Mouse (Mus musculus): Measurements from ENCODE around the gene Chaf1a. TPM values are rescaled to one million over a fixed set of nuclear protein-coding genes. Genes with fewer than 3 reads are reported as not detected.
"Not testable (repeated sequence)": the region's sequence is repeated elsewhere in the genome, so short reads cannot be mapped to it uniquely, and the experiment has no call there.

The Chaf1a gene
- total and polyA plus RNA-seq, 2 experiments from 2014 or later, result 2.7 to 2.8 TPM

DNA sequence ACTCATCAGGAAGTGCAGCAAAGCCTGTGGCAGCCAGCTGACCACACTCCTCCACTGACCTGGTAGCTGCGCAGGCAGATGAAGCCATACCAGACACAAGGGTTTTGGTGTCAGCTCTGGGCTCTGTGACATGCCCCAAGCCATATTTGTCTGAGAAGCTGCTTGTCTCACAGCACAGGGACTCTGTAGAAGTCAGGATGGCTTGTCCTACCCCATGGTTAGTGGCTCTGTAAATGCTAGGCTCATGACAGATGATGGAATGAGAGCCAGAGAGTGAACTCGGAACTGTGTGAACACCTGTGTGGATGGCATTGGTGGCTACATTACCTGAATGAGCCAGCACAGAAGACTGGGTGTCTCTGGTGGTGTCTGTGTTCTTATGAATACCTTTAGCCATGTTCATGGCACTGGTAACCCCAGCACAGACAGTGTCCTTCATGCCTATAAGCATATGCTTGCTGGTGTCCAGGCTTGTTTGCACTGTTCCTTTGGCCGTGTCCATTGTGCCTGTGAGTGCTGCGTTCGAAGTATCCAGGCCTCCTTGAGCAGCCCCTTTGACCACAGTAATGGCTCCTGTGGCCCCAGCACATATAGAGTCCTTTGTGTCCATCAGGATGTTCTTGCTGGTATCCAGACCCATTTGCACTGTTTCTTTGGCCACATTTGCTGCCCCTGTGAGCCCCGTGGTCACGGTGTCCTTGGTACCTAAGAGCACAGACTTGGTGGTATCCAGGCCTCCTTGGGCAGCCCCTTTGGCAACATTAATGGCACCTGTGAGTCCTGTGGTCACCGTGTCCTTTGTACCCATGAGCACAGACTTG is 63.4 kb downstream of the Chaf1a start:
- no peak overlapping the region for H3K9ac ChIP-seq (replicated peaks; ENCODE audit: low read length, poor library complexity, severe bottlenecking)
- no peak overlapping the region for H3K4me3 ChIP-seq (ENCODE audit: low read depth, low read length)
- no peak overlapping the region for H3K27ac ChIP-seq (ENCODE audit: low read depth, low read length)
- peaks cover 50% of the 10 kb centered on the region for H3K36me3 ChIP-seq (ENCODE audit: insufficient read depth, low read length)
- no peak for TF ChIP-seq CTCF (IDR thresholded peaks at IDR 0.05)
- no peaks in the 10 kb centered on the region for H3K9me3 ChIP-seq (ENCODE audit: low read length)
- H3K4me2 ChIP-seq (ENCODE audit: low read depth, low read length, poor library complexity, severe bottlenecking), result no peak overlapping the region
- no peaks in the 10 kb centered on the region for H3K27me3 ChIP-seq (ENCODE audit: insufficient read depth, low read length)
- DNase-seq (ENCODE audit: low spot score), result no peak
- ATAC-seq (ENCODE audit: low FRiP score), result no peak
- no peaks in the 10 kb centered on the region for H3K4me1 ChIP-seq (ENCODE audit: insufficient read depth, low read length)
- 95% methylated on average over 8 of the region's 8 CpGs for WGBS

DNA sequence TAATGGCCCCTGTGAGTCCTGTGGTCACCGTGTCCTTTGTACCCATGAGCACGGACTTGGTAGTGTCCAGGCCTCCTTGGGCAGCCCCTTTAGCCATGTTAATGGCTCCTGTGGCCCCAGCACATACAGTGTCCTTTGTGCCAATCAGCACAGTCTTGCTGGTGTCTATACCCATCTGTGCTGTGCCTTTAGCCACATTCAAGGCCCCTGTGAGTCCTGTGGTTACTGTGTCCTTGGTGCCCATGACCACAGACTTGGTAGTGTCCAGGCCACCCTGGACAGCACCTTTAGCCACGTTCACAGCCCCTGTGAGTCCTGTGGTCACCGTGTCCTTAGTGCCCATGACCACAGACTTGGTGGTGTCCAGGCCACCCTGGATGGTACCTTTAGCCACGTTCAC is 64.6 kb downstream of the Chaf1a start:
- not testable (repeated sequence) for H3K4me3 ChIP-seq (ENCODE audit: low read depth, low read length); H3K9ac ChIP-seq (replicated peaks; ENCODE audit: low read length, poor library complexity, severe bottlenecking); DNase-seq (ENCODE audit: low spot score); H3K9me3 ChIP-seq (ENCODE audit: low read length); H3K27me3 ChIP-seq (ENCODE audit: insufficient read depth, low read length); H3K4me1 ChIP-seq (ENCODE audit: insufficient read depth, low read length); H3K4me2 ChIP-seq (ENCODE audit: low read depth, low read length, poor library complexity, severe bottlenecking); H3K27ac ChIP-seq (ENCODE audit: low read depth, low read length); ATAC-seq (ENCODE audit: low FRiP score)
- 96% methylated on average over 2 of the region's 5 CpGs for WGBS
- peaks cover 41% of the 10 kb centered on the region for H3K36me3 ChIP-seq (ENCODE audit: insufficient read depth, low read length)

DNA sequence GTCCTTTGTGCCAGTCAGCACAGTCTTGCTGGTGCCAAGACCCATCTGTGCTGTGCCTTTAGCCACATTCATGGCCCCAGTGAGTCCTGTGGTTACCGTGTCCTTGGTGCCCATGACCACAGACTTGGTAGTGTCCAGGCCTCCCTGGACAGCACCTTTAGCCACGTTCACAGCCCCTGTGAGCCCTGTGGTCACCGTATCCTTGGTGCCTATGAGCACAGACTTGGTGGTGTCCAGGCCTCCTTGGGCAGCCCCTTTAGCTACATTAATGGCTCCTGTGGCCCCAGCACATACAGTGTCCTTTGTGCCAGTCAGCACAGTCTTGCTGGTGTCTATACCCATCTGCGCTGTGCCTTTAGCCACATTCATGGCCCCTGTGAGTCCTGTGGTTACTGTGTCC is 66.2 kb downstream of the Chaf1a start:
- not testable (repeated sequence) for DNase-seq (ENCODE audit: low spot score)
- H3K36me3 ChIP-seq (ENCODE audit: insufficient read depth, low read length), result peaks cover 25% of the 10 kb centered on the region
- 100% methylated on average over 4 of the region's 4 CpGs for WGBS

DNA sequence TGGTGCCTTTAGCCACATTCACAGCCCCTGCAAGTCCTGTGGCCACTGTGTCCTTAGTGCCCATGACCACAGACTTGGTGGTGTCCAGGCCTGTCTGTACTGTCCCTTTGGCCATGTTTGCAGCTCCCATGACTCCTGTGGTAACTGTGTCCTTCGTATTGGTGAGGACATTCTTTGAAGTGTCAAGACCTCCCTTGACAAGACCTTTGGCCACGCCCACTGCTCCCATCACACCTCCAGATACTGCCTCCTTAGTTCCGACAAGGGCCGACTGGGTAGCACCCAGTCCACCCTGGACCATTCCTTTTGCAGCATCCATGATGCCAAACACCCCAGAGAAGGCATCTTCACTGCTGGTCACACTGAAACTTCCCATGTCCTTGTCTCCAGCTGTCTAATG is 66.7 kb downstream of the Chaf1a start:
- ATAC-seq (ENCODE audit: low FRiP score) (no peak), DNase-seq (ENCODE audit: low spot score) (no peak)
- no peaks in the 10 kb centered on the region for H3K27me3 ChIP-seq (ENCODE audit: insufficient read depth, low read length)
- no peak overlapping the region for H3K4me2 ChIP-seq (ENCODE audit: low read depth, low read length, poor library complexity, severe bottlenecking)
- no peak overlapping the region for H3K9ac ChIP-seq (replicated peaks; ENCODE audit: low read length, poor library complexity, severe bottlenecking)
- peaks cover 20% of the 10 kb centered on the region for H3K36me3 ChIP-seq (ENCODE audit: insufficient read depth, low read length)
- no peak overlapping the region for H3K4me3 ChIP-seq (ENCODE audit: low read depth, low read length)
- H3K4me1 ChIP-seq (ENCODE audit: insufficient read depth, low read length), result no peaks in the 10 kb centered on the region
- TF ChIP-seq CTCF (IDR thresholded peaks at IDR 0.05), result no peak
- no peak overlapping the region for H3K27ac ChIP-seq (ENCODE audit: low read depth, low read length)
- no peaks in the 10 kb centered on the region for H3K9me3 ChIP-seq (ENCODE audit: low read length)
- WGBS, result 76% methylated on average over 4 of the region's 4 CpGs

More for the DNA sequence above, 66.2 kb downstream of the Chaf1a start:
- not testable (repeated sequence) for H3K27ac ChIP-seq (ENCODE audit: low read depth, low read length); H3K27me3 ChIP-seq (ENCODE audit: insufficient read depth, low read length); H3K4me2 ChIP-seq (ENCODE audit: low read depth, low read length, poor library complexity, severe bottlenecking); H3K9ac ChIP-seq (replicated peaks; ENCODE audit: low read length, poor library complexity, severe bottlenecking); H3K4me1 ChIP-seq (ENCODE audit: insufficient read depth, low read length); H3K4me3 ChIP-seq (ENCODE audit: low read depth, low read length); H3K9me3 ChIP-seq (ENCODE audit: low read length); ATAC-seq (ENCODE audit: low FRiP score)

DNA sequence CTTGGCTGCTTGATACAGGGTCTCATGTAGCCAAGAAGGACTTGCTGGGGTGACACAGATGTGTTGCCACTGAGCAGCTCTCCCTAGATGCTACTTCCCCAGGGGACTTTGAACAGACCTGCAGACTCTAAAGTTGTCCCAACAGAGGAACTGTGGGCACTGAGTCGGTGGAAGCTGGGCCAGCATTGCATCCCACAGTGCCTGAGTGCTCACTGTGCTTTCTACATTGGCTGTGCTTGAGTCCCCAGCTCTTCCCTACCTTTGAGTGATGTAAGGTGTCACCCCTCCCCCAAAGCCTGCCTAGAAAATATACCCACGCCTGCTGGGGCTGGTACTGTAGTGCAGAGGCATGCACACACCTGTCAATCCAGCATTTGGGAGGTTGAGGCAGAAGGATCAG is 67.5 kb downstream of the Chaf1a start:
- Histone ChIP-seq H3K9me3 (ENCODE audit: low read length) (no peaks in the 10 kb centered on the region), H3K9ac (replicated peaks; ENCODE audit: low read length, poor library complexity, severe bottlenecking) (no peak overlapping the region), H3K27ac (ENCODE audit: low read depth, low read length) (no peak overlapping the region), H3K27me3 (ENCODE audit: insufficient read depth, low read length) (no peaks in the 10 kb centered on the region), H3K4me1 (ENCODE audit: insufficient read depth, low read length) (no peaks in the 10 kb centered on the region), H3K4me2 (ENCODE audit: low read depth, low read length, poor library complexity, severe bottlenecking) (no peak overlapping the region), H3K36me3 (ENCODE audit: insufficient read depth, low read length) (peaks cover 12% of the 10 kb centered on the region; the same call in 1 of the 2 replicates), H3K4me3 (ENCODE audit: low read depth, low read length) (no peak overlapping the region)
- TF ChIP-seq CTCF (IDR thresholded peaks at IDR 0.05), result no peak
- DNase-seq (ENCODE audit: low spot score) (no peak), ATAC-seq (ENCODE audit: low FRiP score) (no peak)
- WGBS, result 66% methylated on average over 2 of the region's 2 CpGs

DNA sequence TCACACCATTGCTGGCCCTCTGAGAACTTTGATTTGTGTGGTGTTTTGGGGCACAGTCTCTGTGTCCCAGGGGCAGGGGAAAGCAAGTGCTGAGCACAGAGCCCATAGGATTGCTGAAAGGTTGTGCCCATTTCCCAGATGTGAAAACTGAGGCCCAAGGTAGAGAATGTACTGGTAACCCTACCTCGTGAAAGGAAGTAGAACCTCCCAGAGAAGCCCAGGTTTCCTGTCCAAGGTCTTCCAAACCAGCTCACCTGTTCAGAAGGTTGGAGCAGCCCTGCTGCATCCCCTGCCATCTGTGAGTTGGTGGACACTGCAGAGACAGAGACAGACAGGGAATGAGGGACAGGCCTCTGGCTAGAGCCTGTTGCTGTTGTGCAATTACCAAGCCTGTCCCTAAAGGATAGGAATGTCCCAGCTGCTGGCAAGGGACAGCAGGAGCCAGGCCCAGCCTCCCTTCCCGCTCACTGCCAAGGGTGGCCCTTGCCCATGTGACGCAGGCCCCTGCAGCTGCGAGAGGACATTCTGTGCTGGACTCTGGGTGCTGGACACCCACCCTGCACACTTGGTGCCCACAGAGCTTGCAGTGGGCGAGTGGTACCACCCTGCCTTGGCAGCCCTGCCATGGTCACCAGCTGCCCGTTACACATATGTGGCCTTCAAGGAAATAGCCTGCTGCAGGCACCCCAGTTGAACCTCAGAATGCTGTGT is 68.2 kb downstream of the Chaf1a start:
- no peak; the same call in 1 of the 2 replicates for ATAC-seq (ENCODE audit: low FRiP score)
- Histone ChIP-seq H3K4me3 (ENCODE audit: low read depth, low read length) (no peak overlapping the region), H3K4me1 (ENCODE audit: insufficient read depth, low read length) (no peaks in the 10 kb centered on the region), H3K4me2 (ENCODE audit: low read depth, low read length, poor library complexity, severe bottlenecking) (no peak overlapping the region), H3K27me3 (ENCODE audit: insufficient read depth, low read length) (no peaks in the 10 kb centered on the region), H3K9ac (replicated peaks; ENCODE audit: low read length, poor library complexity, severe bottlenecking) (no peak overlapping the region), H3K36me3 (ENCODE audit: insufficient read depth, low read length) (peaks cover 5% of the 10 kb centered on the region; the same call in 1 of the 2 replicates), H3K9me3 (ENCODE audit: low read length) (no peaks in the 10 kb centered on the region), H3K27ac (ENCODE audit: low read depth, low read length) (no peak overlapping the region)
- 80% methylated on average over 6 of the region's 6 CpGs for WGBS
- DNase-seq (ENCODE audit: low spot score), result no peak
- TF ChIP-seq CTCF (IDR thresholded peaks at IDR 0.05), result no peak
